Mouse (Mus musculus) left cerebral cortex, adult 2 months (tissue): ENCODE measurements around the gene Hes5. TPM values are rescaled to one million over a fixed set of nuclear protein-coding genes. Genes with fewer than 3 reads are reported as not detected.

Source experiments
- DNase-seq, 2 experiments: peaks; one replicate each; pipeline ENCODE4 v3.0.0; 2021 to 2022; ENCODE audit warnings: low spot score in 2 of 2, mixed read lengths in 1 of 2; ENCODE audit errors: extremely low spot score in 1 of 2
- H3K27ac ChIP-seq: fragments of 200-600 bp; 2 replicates; pipeline ENCODE4 v1.8.1; 2022
- H3K4me3 ChIP-seq: fragments of 200-600 bp; 2 replicates; pipeline ENCODE4 v1.8.1; 2022
- CTCF ChIP-seq: fragments of 200-600 bp; IDR thresholded peaks from 2 replicates; pipeline ENCODE4 v1.8.1; 2022; ENCODE audit warnings: antibody characterized with exemption, mild to moderate bottlenecking, moderate library complexity
- intact Hi-C: fragments of 180-260 bp; cut with DNase I; formaldehyde crosslinking; loops from one replicate; pipeline ENCODE4 v1.15.1; 2025
- total RNA-seq, 2 experiments: library from RNA; stranded (reverse); gene quantifications; 2 replicates each; pipeline ENCODE4 v1.2.3; 2021

The Hes5 gene
- total RNA-seq, 2 experiments from 2014 or later: 22.3 to 25.3 TPM

DNA sequence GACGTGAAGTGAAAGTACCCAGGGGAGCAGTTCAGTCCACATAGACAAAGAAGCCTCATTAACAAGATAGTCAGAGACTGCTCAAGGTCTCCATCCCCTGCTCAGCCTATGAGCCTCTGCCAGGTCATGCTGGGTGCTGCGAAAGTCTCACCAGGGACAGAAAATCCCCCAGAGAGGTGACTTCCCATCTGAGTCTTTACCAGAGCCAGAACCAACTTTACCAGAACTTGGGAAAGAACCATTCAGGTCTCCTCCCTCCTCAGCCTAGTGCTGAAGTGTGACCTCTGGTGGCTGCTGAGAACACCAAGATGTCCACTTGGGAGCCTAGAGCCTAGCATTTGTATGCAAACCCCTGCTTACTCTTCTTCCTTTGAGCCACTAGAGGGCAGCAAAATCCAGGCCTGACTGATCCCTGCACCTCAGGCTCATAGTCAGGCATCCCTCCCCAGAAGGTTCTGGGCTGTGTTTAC lies 16.6 kb upstream of the Hes5 start:
- Histone ChIP-seq H3K4me3 (no peak overlapping the region), H3K27ac (no peak overlapping the region)
- DNase-seq: peak; percentile 63 to 74
- peak; percentile 97 for TF ChIP-seq CTCF
- intact Hi-C loops: loop anchor here (1.0 to 2.0 kb wide), 3 partner anchors 21 to 122 kb away; partner anchors contain the start of gene Pank4

DNA sequence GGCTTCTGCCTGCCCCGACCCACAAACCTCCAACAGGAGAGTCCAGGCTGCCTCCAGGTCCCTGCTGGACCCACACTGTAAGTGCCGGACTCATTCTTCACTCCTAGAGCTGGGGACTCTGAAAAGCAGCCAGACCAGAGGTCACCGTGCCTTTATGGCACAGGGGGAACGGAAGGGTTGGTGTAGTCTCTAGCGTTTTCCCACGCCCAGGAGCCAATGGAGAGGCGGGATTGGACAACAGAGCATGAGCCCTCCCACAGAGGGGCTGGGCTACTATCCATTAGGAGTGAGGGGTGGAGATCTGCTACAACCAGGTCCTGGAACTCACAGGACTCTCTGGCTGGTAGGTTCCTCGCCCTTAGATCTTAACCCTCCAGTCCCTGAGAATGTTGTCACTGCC lies 14.4 kb upstream of the Hes5 start:
- intact Hi-C loops: no loop called here
- no peak for TF ChIP-seq CTCF
- no peak overlapping the region for H3K27ac ChIP-seq
- peak; percentile 42 to 58 for DNase-seq
- H3K4me3 ChIP-seq: peak overlapping the region; percentile 28

GRCm38 (mm10) chr4:154948066-154948939 lies 12.4 kb upstream of the Hes5 start:
- Histone ChIP-seq H3K4me3 (no peak overlapping the region), H3K27ac (no peak overlapping the region)
- intact Hi-C loops: no loop called here
- TF ChIP-seq CTCF: no peak
- DNase-seq: no peak

GRCm38 (mm10) chr4:154948940-154949588 lies 11.7 kb upstream of the Hes5 start:
- DNase-seq: no peak
- TF ChIP-seq CTCF: no peak
- Histone ChIP-seq H3K27ac (no peak overlapping the region), H3K4me3 (no peak overlapping the region)
- intact Hi-C loops: no loop called here

DNA sequence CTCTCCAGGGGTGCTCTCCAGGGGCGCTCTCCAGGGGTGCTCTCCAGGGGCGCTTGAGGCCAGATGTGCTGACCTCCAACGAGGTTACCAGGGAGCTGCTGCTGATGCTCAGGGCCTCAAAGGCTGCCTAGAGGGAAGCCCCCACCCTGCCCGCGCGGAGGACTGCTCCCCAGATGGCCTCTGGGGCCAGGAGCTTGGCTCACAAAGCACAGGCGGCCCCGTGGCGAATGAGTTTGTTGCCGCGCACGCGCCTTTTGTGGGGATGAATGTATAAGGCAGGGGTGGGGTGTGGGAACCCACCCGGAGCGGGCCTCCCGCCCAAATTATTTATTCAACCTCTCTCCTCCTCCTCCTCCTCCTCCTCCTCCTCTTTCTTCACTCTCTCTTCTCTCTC lies 11.1 kb upstream of the Hes5 start:
- DNase-seq: no peak
- intact Hi-C loops: no loop called here
- Histone ChIP-seq H3K4me3 (no peak overlapping the region), H3K27ac (no peak overlapping the region)
- TF ChIP-seq CTCF: no peak

GRCm38 (mm10) chr4:154952461-154953241 lies 8.1 kb upstream of the Hes5 start:
- DNase-seq: no peak
- intact Hi-C loops: no loop called here
- Histone ChIP-seq H3K27ac (no peak overlapping the region), H3K4me3 (no peak overlapping the region)
- no peak for TF ChIP-seq CTCF

DNA sequence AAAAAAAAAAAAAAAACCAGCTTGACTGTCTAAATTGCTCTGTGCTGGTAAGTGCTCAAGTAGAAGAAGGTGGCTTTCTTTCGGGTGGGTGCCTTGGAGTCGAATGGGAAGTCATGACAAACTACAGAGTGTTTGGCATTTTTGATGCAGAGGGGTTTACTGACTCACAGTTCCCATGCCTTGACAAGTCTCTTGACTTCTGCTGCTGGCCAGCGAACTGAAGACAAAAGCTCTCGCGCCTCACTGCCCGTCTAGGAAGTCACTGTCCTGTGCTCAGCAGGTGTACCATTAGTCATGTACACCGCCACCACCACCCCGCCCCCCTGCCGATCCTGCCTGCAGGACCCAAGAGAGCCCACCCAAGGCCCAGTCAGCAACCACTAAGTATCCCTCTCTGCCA lies 4.1 kb upstream of the Hes5 start:
- H3K4me3 ChIP-seq: no peak overlapping the region
- TF ChIP-seq CTCF: no peak
- DNase-seq: no peak
- peak overlapping the region; percentile 72 for H3K27ac ChIP-seq
- intact Hi-C loops: no loop called here

GRCm38 (mm10) chr4:154957289-154957993 lies 3.3 kb upstream of the Hes5 start:
- intact Hi-C loops: no loop called here
- Histone ChIP-seq H3K4me3 (no peak overlapping the region; the same call in 1 of the 2 replicates), H3K27ac (peak overlapping the region; percentile 72)
- TF ChIP-seq CTCF: no peak
- DNase-seq: peak in 1 of 2 experiments; percentile 56

GRCm38 (mm10) chr4:154958171-154958570 lies 2.6 kb upstream of the Hes5 start:
- TF ChIP-seq CTCF: no peak
- DNase-seq: peak in 1 of 2 experiments; percentile 62
- Histone ChIP-seq H3K27ac (0 out of 2 replicates have a peak overlapping the region, but pooled peaks have one; percentile 26), H3K4me3 (peak overlapping the region; percentile 11; the same call in 1 of the 2 replicates)
- intact Hi-C loops: no loop called here

DNA sequence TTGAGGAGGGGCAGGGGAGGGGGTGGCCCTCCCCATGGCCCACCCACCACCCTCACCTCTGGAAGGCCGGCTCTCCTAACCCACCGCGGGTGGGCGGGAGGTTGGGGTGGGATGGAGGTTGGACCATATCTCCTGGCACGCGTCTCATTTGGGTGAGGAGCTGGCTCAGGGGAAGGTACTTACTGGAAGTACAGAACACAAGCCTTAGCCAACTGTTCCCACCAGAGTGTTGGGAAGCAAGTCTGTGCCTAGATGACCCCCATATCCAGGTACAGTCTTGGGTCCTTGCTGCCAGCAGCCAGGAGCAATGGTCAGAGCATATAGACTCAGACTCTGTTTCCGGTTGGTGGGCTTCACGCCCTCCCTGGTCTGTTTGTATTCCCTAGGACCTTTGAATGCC lies 2.1 kb upstream of the Hes5 start:
- Histone ChIP-seq H3K4me3 (no peak overlapping the region), H3K27ac (no peak overlapping the region)
- no peak for TF ChIP-seq CTCF
- intact Hi-C loops: no loop called here
- no peak for DNase-seq
